ENCODE assay signal across 12 mouse cellular contexts in genomic region chr13:78171984-78172636, GRCm38 (mm10). TPM values are rescaled to one million over a fixed set of nuclear protein-coding genes. Genes with fewer than 3 reads are reported as not detected.
DNase-seq lines count a peak whose midpoint lies in the region; ATAC-seq lines count a peak whose summit lies in the region.
"Had no signal": no experiment of that assay in that cellular context is flagged by ENCODE, and none has a peak within 500 bp of the region (broad histone marks: within the 10 kb centered on the region; RNA-seq: fewer than 3 reads in every experiment).

No protein-coding gene starts in this region.

- H3K27ac ChIP-seq in heart, embryonic 11.5 days (ENCODE audit: low read depth, low read length), result no peak overlapping the region
- peak overlapping the region; percentile 79 for H3K27ac ChIP-seq in hindbrain, embryonic 10.5 days
- H3K27ac ChIP-seq in midbrain, embryonic 15.5 days, result peak overlapping the region; percentile 45
- H3K27ac ChIP-seq in kidney, embryonic 15.5 days, result no peak overlapping the region
- H3K27ac ChIP-seq: liver, embryonic 14.5 days had no signal

- no peak overlapping the region for H3K4me3 ChIP-seq in heart, embryonic 11.5 days (ENCODE audit: low read depth, low read length)
- H3K4me3 ChIP-seq in hindbrain, embryonic 10.5 days, result peak overlapping the region; percentile 45
- peak overlapping the region; percentile 19 for H3K4me3 ChIP-seq in midbrain, embryonic 15.5 days
- H3K4me3 ChIP-seq in kidney, embryonic 15.5 days (replicated peaks), result no peak overlapping the region
- H3K4me3 ChIP-seq: megakaryocyte, embryonic 14.5 days had no signal

- peaks cover 66% of the 10 kb centered on the region for H3K27me3 ChIP-seq in heart, embryonic 11.5 days (ENCODE audit: control insufficient read depth, insufficient read depth, low read length)
- peaks cover 95% of the 10 kb centered on the region for H3K27me3 ChIP-seq in hindbrain, embryonic 10.5 days (ENCODE audit: insufficient read depth, poor library complexity, severe bottlenecking)
- H3K27me3 ChIP-seq in midbrain, embryonic 15.5 days (replicated peaks), result peaks cover 64% of the 10 kb centered on the region
- H3K27me3 ChIP-seq in kidney, embryonic 15.5 days, result peaks cover 87% of the 10 kb centered on the region

- no peaks in the 10 kb centered on the region for H3K9me3 ChIP-seq in heart, embryonic 11.5 days (replicated peaks; ENCODE audit: control insufficient read depth, low read length)
- no peaks in the 10 kb centered on the region for H3K9me3 ChIP-seq in hindbrain, embryonic 10.5 days
- H3K9me3 ChIP-seq in midbrain, embryonic 15.5 days, result no peaks in the 10 kb centered on the region
- H3K9me3 ChIP-seq in kidney, embryonic 15.5 days (replicated peaks), result no peaks in the 10 kb centered on the region

- 3% methylated on average over 17 of the region's 17 CpGs for WGBS in heart, embryonic 11.5 days (ENCODE audit: insufficient replicate concordance)
- WGBS in hindbrain, embryonic 10.5 days, result 2% methylated on average over 17 of the region's 17 CpGs
- WGBS in midbrain, embryonic 15.5 days, result 3% methylated on average over 17 of the region's 17 CpGs
- WGBS in kidney, embryonic 15.5 days, result 2% methylated on average over 17 of the region's 17 CpGs

- no peak for ATAC-seq in heart, embryonic 11.5 days (replicated peaks; ENCODE audit: insufficient number of reproducible peaks, low FRiP score, low TSS enrichment)
- peak; percentile 63; the same call in 1 of the 2 replicates for ATAC-seq in midbrain, embryonic 15.5 days (replicated peaks)
- no peak for ATAC-seq in kidney, embryonic 15.5 days (replicated peaks; ENCODE audit: low FRiP score)

- no peaks in the 10 kb centered on the region for H3K36me3 ChIP-seq in heart, embryonic 11.5 days (ENCODE audit: control insufficient read depth, insufficient read depth, low read length)
- no peaks in the 10 kb centered on the region for H3K36me3 ChIP-seq in hindbrain, embryonic 10.5 days
- no peaks in the 10 kb centered on the region for H3K36me3 ChIP-seq in midbrain, embryonic 15.5 days (replicated peaks)
- H3K36me3 ChIP-seq in kidney, embryonic 15.5 days, result no peaks in the 10 kb centered on the region

- no peaks in the 10 kb centered on the region for H3K4me1 ChIP-seq in heart, embryonic 11.5 days (ENCODE audit: control insufficient read depth, insufficient read depth, low read length)
- peaks cover 49% of the 10 kb centered on the region for H3K4me1 ChIP-seq in hindbrain, embryonic 10.5 days (replicated peaks)
- peaks cover 5% of the 10 kb centered on the region for H3K4me1 ChIP-seq in midbrain, embryonic 15.5 days
- peaks cover 5% of the 10 kb centered on the region; the same call in 1 of the 2 replicates for H3K4me1 ChIP-seq in kidney, embryonic 15.5 days
- H3K4me1 ChIP-seq: megakaryocyte, embryonic 14.5 days had no signal

- H3K4me2 ChIP-seq in heart, embryonic 11.5 days, result peak overlapping the region; percentile 22; the same call in 1 of the 2 replicates
- peak overlapping the region; percentile 40 for H3K4me2 ChIP-seq in midbrain, embryonic 15.5 days
- no peak overlapping the region for H3K4me2 ChIP-seq in kidney, embryonic 15.5 days

- DNase-seq in heart, adult 9 months (ENCODE audit: low spot score in 2 of 2), result no peak
- DNase-seq in embryo, embryonic 9.5 days (ENCODE audit: extremely low spot score), result peak; percentile 47
- DNase-seq in hindbrain, embryonic 10.5 days (ENCODE audit: low spot score), result no peak
- DNase-seq in spleen, adult 12 weeks (ENCODE audit: low spot score), result no peak
- no peak for DNase-seq in lung, postnatal 25 days (ENCODE audit: low spot score)
- DNase-seq: kidney, adult 8-10 months; thymus, postnatal 14 days had no signal

- H3K9ac ChIP-seq in heart, embryonic 11.5 days (ENCODE audit: low read depth, low read length), result no peak overlapping the region
- 0 out of 2 replicates have a peak overlapping the region, but pooled peaks have one; percentile 5 for H3K9ac ChIP-seq in midbrain, embryonic 15.5 days
- no peak overlapping the region for H3K9ac ChIP-seq in kidney, embryonic 15.5 days
- H3K9ac ChIP-seq: liver, embryonic 14.5 days had no signal

RNA-seq across cellular contexts. Expression of gene Nr2f1, which starts 27.4 kb away (rescaled TPM):
- 10.2 and 10.9 TPM in 2 replicates for polyA plus RNA-seq in heart, embryonic 11.5 days (2014; fragmentation: Nextera tagmentation; extraction: Ambion mirVana)
- polyA plus RNA-seq in hindbrain, embryonic 10.5 days (2016; fragmentation: Nextera tagmentation; extraction: Ambion mirVana), result 69.0 and 74.0 TPM in 2 replicates
- 58.4 and 61.2 TPM in 2 replicates for polyA plus RNA-seq in midbrain, embryonic 15.5 days (2015; fragmentation: Nextera tagmentation; extraction: Ambion mirVana)
- 15.1 and 18.1 TPM in 2 replicates for polyA plus RNA-seq in kidney, embryonic 15.5 days (2015; fragmentation: Nextera tagmentation; extraction: Ambion mirVana)

Comparison
In these comparisons a context has a peak if more than half of its experiments do, and no peak if none do; other contexts are left out.
1. H3K27ac ChIP-seq: peak in hindbrain, embryonic 10.5 days (single experiment) and midbrain, embryonic 15.5 days (single experiment); none in heart, embryonic 11.5 days (single experiment) and kidney, embryonic 15.5 days (single experiment).
2. H3K4me3 ChIP-seq: peak in hindbrain, embryonic 10.5 days (single experiment) and midbrain, embryonic 15.5 days (single experiment); none in heart, embryonic 11.5 days (single experiment) and kidney, embryonic 15.5 days (single experiment).